Mouse (Mus musculus) adrenal gland, postnatal 14 days (tissue): Measurements from ENCODE around the gene Zbp1. TPM values are rescaled to one million over a fixed set of nuclear protein-coding genes. Genes with fewer than 3 reads are reported as not detected.

ENCODE experiments used
- DNase-seq: peaks from one replicate; pipeline ENCODE4 v3.0.0; 2021; ENCODE audit warnings: mixed read lengths
- total RNA-seq: library from RNA; stranded (reverse); gene quantifications from 2 replicates; pipeline ENCODE4 v1.2.3, GENCODE M21; 2021

The Zbp1 gene
- total RNA-seq, 1 experiment from 2014 or later = 2.6 TPM

- no peak for DNase-seq
Observed at GRCm38 (mm10) chr2:173247197-173247596, 28.5 kb upstream of the Zbp1 start.

- DNase-seq = no peak
Observed at GRCm38 (mm10) chr2:173246688-173247087, 28.0 kb upstream of the Zbp1 start.

GRCm38 (mm10) chr2:173245258-173245657 lies 26.5 kb upstream of the Zbp1 start:
- DNase-seq = no peak

DNA sequence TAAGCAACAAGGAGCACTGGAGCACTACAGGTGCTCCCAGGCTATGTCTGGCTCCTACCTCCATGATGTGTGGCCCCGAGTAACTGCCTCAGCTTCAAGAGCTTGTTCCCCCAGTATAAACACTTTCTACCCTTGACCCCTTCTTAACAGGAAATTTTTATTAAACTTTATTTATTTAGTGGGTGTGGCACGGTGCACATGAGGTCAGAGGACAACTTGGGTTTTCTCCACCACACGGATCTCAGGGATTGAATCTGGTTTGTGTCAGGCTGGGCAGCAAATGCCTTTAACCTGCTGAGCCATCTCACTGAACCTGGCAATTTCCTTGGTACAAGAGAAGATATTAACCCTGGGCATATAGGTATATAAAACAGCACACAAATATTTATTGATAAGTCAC lies 25.4 kb upstream of the Zbp1 start:
- DNase-seq = no peak

GRCm38 (mm10) chr2:173243616-173244015 lies 24.9 kb upstream of the Zbp1 start:
- DNase-seq = no peak

DNA sequence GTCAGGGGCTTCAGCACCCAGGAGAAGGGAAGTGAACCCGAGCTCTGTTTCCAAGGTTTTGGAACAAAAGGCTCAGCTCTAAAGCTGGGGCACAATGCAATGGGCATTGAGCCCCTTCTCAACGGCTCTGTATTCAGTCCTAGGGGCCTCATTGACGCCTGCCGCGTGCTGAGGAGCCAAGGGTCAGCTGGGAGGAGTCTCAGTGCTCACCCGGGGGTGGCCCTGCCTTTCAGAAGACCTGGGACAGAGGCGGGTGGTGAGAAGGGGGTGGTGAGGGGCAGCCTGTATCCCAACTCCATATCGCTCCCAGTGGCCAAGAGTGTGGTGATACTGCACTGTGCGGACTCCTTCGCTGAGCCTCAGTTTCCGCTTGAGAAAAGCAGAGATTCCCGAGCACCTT lies 24.2 kb upstream of the Zbp1 start:
- DNase-seq = no peak

- no peak for DNase-seq
Observed at GRCm38 (mm10) chr2:173240738-173241137, 22.0 kb upstream of the Zbp1 start.

DNA sequence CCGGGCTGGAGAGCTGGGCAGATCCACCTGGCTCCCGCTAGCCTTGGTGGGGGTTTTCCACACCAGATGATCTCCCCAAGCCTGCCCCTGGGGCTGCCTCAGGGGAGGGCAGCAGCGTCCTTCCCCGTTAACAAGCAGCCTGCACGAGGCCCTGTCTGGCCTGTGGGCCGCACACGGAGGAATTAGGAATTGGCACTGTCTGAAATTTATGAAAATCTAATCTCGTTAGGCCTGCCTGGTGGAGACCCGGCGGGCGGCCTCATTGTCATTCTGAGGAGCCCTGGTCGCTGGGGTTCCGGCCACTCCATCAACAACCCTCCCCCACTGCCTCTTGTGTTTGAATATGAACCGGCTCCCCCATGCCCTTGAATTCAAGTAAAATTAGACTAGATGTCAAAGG lies 19.8 kb upstream of the Zbp1 start:
- no peak for DNase-seq

GRCm38 (mm10) chr2:173235435-173236332 lies 17.0 kb upstream of the Zbp1 start:
- no peak for DNase-seq

DNA sequence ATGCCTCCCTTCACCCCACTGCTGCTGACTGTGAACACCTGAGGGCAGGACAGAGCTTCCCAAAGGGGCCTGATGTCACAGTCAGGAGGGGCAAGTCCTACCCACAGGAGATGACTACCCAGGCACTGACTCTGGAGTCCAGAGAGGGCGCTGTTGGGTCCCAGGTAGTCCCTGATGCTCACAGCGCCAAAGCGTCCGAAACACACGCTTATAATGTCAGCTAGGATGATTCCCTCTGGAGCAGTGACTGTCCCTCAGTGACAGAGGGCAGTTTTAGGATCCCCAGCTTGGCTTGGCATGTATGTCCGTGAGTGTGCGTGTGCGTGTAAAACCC lies 14.0 kb upstream of the Zbp1 start:
- DNase-seq = no peak

- DNase-seq = no peak
Observed at GRCm38 (mm10) chr2:173232065-173232765, 13.5 kb upstream of the Zbp1 start.

DNA sequence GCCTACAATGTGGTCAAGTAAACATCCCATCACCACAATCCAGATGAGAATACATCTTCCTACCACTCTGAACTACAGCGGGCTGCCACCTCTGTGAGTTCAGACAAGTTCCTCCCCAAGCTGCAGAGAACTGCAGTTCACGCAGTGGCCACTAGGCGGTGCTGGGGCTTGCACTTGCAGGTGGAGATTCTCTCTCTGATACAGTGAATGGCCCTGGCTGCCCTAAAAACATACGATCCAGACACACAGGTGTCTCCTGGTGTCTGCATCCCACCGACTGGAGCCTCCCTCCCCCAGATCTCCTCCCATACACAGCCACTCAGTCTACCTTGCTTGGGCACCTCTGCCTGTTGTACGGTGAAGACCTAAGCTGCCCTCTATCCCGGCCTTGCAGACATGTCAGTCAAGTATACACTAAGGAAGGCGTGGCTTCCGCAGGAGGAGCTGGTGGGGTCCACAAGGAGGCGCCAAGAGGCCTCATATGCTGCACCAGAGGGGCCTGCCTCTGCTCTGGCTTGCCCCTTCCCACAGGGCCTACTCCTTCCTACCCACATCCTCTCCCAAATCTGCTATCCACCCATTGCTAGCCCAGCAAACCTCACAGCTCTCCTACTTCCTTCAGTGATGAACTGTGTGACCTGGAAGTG lies 11.0 kb upstream of the Zbp1 start:
- peak; percentile 93 for DNase-seq

- DNase-seq = no peak
Observed at GRCm38 (mm10) chr2:173228567-173228966, 9.8 kb upstream of the Zbp1 start.

- peak; percentile 2 for DNase-seq
Observed at GRCm38 (mm10) chr2:173226792-173227191, 8.1 kb upstream of the Zbp1 start.

DNA sequence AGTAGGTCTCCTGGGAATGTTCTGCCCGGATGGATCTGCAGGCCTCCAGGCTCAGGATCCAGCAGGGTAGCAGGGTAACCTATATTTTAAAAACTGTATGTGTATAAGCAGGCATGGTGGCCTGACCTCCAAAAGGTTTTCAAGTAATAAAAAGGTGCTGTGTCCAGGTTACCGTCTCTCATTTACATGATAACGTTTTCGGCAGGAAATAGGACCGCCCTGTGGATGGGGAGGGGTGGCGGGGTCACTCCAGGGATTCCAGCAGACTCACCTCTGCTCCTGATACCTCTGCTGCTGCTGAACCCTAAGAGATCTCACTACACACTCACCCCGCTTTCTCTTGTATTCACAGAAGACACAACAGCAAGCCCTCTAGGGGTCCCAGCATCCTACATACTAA lies 7.2 kb upstream of the Zbp1 start:
- DNase-seq = peak; percentile 1

DNA sequence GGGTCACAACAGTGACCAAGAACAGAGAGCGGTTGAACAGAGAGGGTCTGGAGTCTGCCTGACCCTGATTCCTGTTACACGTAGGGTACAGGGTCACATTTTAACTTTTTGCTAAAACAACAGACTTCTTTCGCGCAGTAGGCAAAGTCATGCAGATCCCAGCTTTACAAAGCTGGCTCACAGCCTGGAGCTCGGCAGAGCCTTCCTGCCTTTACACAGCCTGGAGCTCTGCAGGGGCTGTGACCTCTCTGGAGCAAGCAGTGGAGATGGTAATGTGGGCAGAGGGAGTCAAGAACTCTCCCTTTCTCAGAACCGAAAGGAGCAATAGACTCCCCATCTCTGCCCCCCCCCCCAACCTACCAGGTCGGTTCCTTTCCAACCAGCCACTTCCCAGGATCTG lies 6.1 kb upstream of the Zbp1 start:
- DNase-seq = no peak

DNA sequence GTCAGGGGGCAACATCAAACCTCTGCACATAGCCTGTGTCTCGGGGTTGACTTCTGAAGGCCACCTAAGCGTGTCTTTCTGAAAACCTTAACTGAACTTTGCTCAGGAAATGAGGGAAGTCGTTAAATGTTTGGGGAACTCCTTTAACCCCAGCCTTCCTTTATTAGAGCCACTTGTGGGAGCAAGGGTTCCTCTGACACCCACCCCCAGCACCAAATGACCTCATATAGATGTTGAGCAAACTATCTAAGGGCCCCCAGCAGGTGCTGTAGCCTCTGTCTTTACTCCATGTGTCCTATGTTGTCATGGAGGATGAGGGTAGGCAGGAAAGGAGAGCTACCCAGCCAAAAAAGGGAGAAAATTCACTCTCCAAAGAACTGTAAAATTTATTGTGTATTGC lies 5.4 kb upstream of the Zbp1 start:
- no peak for DNase-seq

DNA sequence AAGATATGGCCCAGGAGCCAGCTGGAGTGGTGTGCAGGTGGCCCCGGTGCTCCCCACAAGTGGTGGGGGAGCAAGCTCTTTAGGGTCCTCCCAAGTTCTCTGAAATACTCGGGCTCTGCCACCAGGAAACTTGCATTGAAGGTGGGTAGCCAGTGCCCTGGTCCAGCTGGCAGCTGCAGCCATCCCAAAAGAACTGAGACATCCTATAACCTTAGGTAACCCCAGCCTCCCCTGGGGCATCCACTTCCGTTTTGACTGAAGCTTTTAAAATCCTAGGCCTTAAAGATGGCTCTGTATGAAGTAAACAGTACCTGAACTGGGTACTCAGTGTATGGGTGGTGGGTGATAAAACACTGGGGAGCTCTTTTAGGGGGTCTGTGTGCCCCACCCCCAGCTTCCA lies 4.8 kb upstream of the Zbp1 start:
- no peak for DNase-seq

DNA sequence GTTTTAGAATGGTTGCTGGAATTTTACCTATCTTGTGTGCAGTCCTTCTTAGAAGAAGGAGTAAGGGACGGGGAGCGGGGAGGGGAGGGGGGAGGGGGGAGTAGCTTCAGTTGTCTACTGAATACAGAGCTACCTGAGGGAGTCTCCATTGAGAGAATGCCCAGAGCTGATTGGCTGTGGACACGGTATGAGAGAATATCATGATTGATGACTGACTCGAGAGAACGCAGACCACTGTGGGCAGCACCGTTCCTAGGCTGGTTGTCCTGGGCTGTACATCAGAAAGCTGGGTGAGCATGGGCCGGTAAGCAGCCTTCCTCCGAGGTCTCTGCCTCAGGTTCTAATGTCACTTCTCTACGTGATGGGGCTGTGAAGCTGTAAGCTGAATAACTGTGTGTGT lies 2.0 kb upstream of the Zbp1 start:
- DNase-seq = no peak

- peak; percentile 43 for DNase-seq
Observed at GRCm38 (mm10) chr2:173219256-173219954, 682 bp upstream of the Zbp1 start.

DNA sequence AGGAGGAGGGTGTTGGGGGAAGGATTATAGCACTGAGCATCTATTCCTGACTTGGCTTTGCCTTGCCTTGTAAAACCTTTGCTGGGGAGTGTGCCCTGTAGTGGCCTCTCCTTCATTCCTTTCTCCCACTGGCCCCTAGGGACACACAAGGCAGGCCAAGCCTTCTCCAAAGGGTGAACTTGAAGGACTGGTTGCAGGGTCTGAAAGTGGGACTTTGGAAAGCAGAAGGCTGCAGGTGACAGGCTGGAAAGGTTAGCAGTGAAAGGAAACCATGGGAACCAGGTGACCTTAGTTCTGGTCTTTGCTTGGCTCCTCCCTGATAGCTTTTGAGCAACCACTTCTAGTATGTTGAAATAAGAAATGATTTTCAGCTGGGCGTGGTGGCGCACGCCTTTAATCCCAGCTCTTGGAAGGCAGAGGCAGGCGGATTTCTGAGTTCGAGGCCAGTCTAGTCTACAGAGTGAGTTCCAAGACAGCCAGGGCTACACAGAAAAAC lies 912 bp downstream of the Zbp1 start:
- DNase-seq = no peak

- no peak for DNase-seq
Observed at GRCm38 (mm10) chr2:173217246-173217645, 1.5 kb downstream of the Zbp1 start.

- no peak for DNase-seq
Observed at GRCm38 (mm10) chr2:173216840-173217239, 1.9 kb downstream of the Zbp1 start.
